Mouse (Mus musculus): Measurements from ENCODE around the gene Olfr354.

GRCm38 (mm10) chr2:36905380-36905779 lies at the start of gene Olfr354:
- no peak for TF ChIP-seq CTCF (IDR thresholded peaks at IDR 0.05; ENCODE audit: control insufficient read depth, insufficient read depth, insufficient read length)
- TF ChIP-seq MYOD1 (IDR thresholded peaks at IDR 0.05; ENCODE audit: control insufficient read depth, insufficient read length, low read depth): no peak
- no peak for TF ChIP-seq MAX (IDR thresholded peaks at IDR 0.05)
- TF ChIP-seq CEBPB (IDR thresholded peaks at IDR 0.05; ENCODE audit: low read depth): no peak

Measured in C2C12 (cell line).